Mouse (Mus musculus): ENCODE measurements around the gene Vps35l. TPM values are rescaled to one million over a fixed set of nuclear protein-coding genes. Genes with fewer than 3 reads are reported as not detected.

The Vps35l gene
- polyA plus RNA-seq, 1 experiment: 106 TPM

GRCm38 (mm10) chr7:118731781-118732180 is 8.2 kb upstream of the Vps35l start:
- Histone ChIP-seq H3K4me3 (ENCODE audit: insufficient read depth, low read length) (no peak overlapping the region), H3K27ac (ENCODE audit: insufficient read depth, low read length) (no peak overlapping the region), H3K4me1 (ENCODE audit: control insufficient read depth, insufficient read depth, low read length) (no peaks in the 10 kb centered on the region)
- no peak for TF ChIP-seq POLR2A (IDR thresholded peaks at IDR 0.05; ENCODE audit: low read depth, low read length)
- TF ChIP-seq CTCF (IDR thresholded peaks at IDR 0.05; ENCODE audit: borderline replicate concordance, insufficient read depth, low read length): no peak

- Histone ChIP-seq H3K4me3 (ENCODE audit: insufficient read depth, low read length) (no peak overlapping the region), H3K27ac (ENCODE audit: insufficient read depth, low read length) (no peak overlapping the region), H3K4me1 (ENCODE audit: control insufficient read depth, insufficient read depth, low read length) (no peaks in the 10 kb centered on the region)
- no peak for TF ChIP-seq CTCF (IDR thresholded peaks at IDR 0.05; ENCODE audit: borderline replicate concordance, insufficient read depth, low read length)
- TF ChIP-seq POLR2A (IDR thresholded peaks at IDR 0.05; ENCODE audit: low read depth, low read length): no peak
Measured at GRCm38 (mm10) chr7:118733225-118733624, 6.8 kb upstream of the Vps35l start.

GRCm38 (mm10) chr7:118738730-118739129 is 1.3 kb upstream of the Vps35l start:
- Histone ChIP-seq H3K4me1 (ENCODE audit: control insufficient read depth, insufficient read depth, low read length) (no peaks in the 10 kb centered on the region; the same call in 1 of the 2 replicates), H3K27ac (ENCODE audit: insufficient read depth, low read length) (no peak overlapping the region), H3K4me3 (ENCODE audit: insufficient read depth, low read length) (no peak overlapping the region)
- no peak for TF ChIP-seq POLR2A (IDR thresholded peaks at IDR 0.05; ENCODE audit: low read depth, low read length)
- no peak for TF ChIP-seq CTCF (IDR thresholded peaks at IDR 0.05; ENCODE audit: borderline replicate concordance, insufficient read depth, low read length)

- H3K4me1 ChIP-seq (ENCODE audit: control insufficient read depth, insufficient read depth, low read length): no peaks in the 10 kb centered on the region; the same call in 1 of the 2 replicates
- H3K27ac ChIP-seq (ENCODE audit: insufficient read depth, low read length): peak overlapping the region; percentile 63; the same call in 1 of the 2 replicates
- TF ChIP-seq POLR2A (IDR thresholded peaks at IDR 0.05; ENCODE audit: low read depth, low read length): peak; percentile 61
- TF ChIP-seq CTCF (IDR thresholded peaks at IDR 0.05; ENCODE audit: borderline replicate concordance, insufficient read depth, low read length): no peak
- peak overlapping the region; percentile 97 for H3K4me3 ChIP-seq (ENCODE audit: insufficient read depth, low read length)
Measured at GRCm38 (mm10) chr7:118740532-118741338, 709 bp downstream of the Vps35l start.

GRCm38 (mm10) chr7:118742278-118742677 is 2.3 kb downstream of the Vps35l start:
- Histone ChIP-seq H3K4me1 (ENCODE audit: control insufficient read depth, insufficient read depth, low read length) (no peaks in the 10 kb centered on the region; the same call in 1 of the 2 replicates), H3K4me3 (ENCODE audit: insufficient read depth, low read length) (no peak overlapping the region), H3K27ac (ENCODE audit: insufficient read depth, low read length) (no peak overlapping the region)
- TF ChIP-seq CTCF (IDR thresholded peaks at IDR 0.05; ENCODE audit: borderline replicate concordance, insufficient read depth, low read length) (no peak), POLR2A (IDR thresholded peaks at IDR 0.05; ENCODE audit: low read depth, low read length) (no peak)

- Histone ChIP-seq H3K4me3 (ENCODE audit: insufficient read depth, low read length) (no peak overlapping the region), H3K27ac (ENCODE audit: insufficient read depth, low read length) (no peak overlapping the region), H3K4me1 (ENCODE audit: control insufficient read depth, insufficient read depth, low read length) (no peaks in the 10 kb centered on the region; the same call in 1 of the 2 replicates)
- TF ChIP-seq CTCF (IDR thresholded peaks at IDR 0.05; ENCODE audit: borderline replicate concordance, insufficient read depth, low read length) (no peak), POLR2A (IDR thresholded peaks at IDR 0.05; ENCODE audit: low read depth, low read length) (no peak)
Measured at GRCm38 (mm10) chr7:118744766-118745165, 4.7 kb downstream of the Vps35l start.

GRCm38 (mm10) chr7:118747891-118748672 is 8.1 kb downstream of the Vps35l start:
- H3K4me1 ChIP-seq (ENCODE audit: control insufficient read depth, insufficient read depth, low read length): no peaks in the 10 kb centered on the region
- H3K27ac ChIP-seq (ENCODE audit: insufficient read depth, low read length): no peak overlapping the region
- TF ChIP-seq CTCF (IDR thresholded peaks at IDR 0.05; ENCODE audit: borderline replicate concordance, insufficient read depth, low read length): no peak
- no peak for TF ChIP-seq POLR2A (IDR thresholded peaks at IDR 0.05; ENCODE audit: low read depth, low read length)
- H3K4me3 ChIP-seq (ENCODE audit: insufficient read depth, low read length): no peak overlapping the region

- Histone ChIP-seq H3K27ac (ENCODE audit: insufficient read depth, low read length) (no peak overlapping the region), H3K4me3 (ENCODE audit: insufficient read depth, low read length) (no peak overlapping the region), H3K4me1 (ENCODE audit: control insufficient read depth, insufficient read depth, low read length) (no peaks in the 10 kb centered on the region)
- TF ChIP-seq CTCF (IDR thresholded peaks at IDR 0.05; ENCODE audit: borderline replicate concordance, insufficient read depth, low read length) (no peak), POLR2A (IDR thresholded peaks at IDR 0.05; ENCODE audit: low read depth, low read length) (no peak)
Measured at GRCm38 (mm10) chr7:118749706-118750105, 9.7 kb downstream of the Vps35l start.

- Histone ChIP-seq H3K4me3 (ENCODE audit: insufficient read depth, low read length) (no peak overlapping the region), H3K27ac (ENCODE audit: insufficient read depth, low read length) (no peak overlapping the region), H3K4me1 (ENCODE audit: control insufficient read depth, insufficient read depth, low read length) (no peaks in the 10 kb centered on the region)
- no peak for TF ChIP-seq POLR2A (IDR thresholded peaks at IDR 0.05; ENCODE audit: low read depth, low read length)
- no peak for TF ChIP-seq CTCF (IDR thresholded peaks at IDR 0.05; ENCODE audit: borderline replicate concordance, insufficient read depth, low read length)
Measured at GRCm38 (mm10) chr7:118751625-118752024, 11.6 kb downstream of the Vps35l start.

GRCm38 (mm10) chr7:118755756-118756155 is 15.7 kb downstream of the Vps35l start:
- no peak for TF ChIP-seq CTCF (IDR thresholded peaks at IDR 0.05; ENCODE audit: borderline replicate concordance, insufficient read depth, low read length)
- TF ChIP-seq POLR2A (IDR thresholded peaks at IDR 0.05; ENCODE audit: low read depth, low read length): no peak
- Histone ChIP-seq H3K4me1 (ENCODE audit: control insufficient read depth, insufficient read depth, low read length) (no peaks in the 10 kb centered on the region), H3K4me3 (ENCODE audit: insufficient read depth, low read length) (no peak overlapping the region), H3K27ac (ENCODE audit: insufficient read depth, low read length) (no peak overlapping the region)

Data from embryonic fibroblast, embryonic 13.5 days (primary cell).